Mouse (Mus musculus) limb, embryonic 10.5 days (tissue): ENCODE data around the gene Phospho1. TPM values are rescaled to one million over a fixed set of nuclear protein-coding genes. Genes with fewer than 3 reads are reported as not detected.
A peak's percentile ranks its signal among the peaks of the same experiment; 100 is the strongest.

ENCODE experiments used
- DNase-seq: peaks from one replicate; pipeline ENCODE4 v3.0.0-alpha.2; 2017; ENCODE audit warnings: low spot score
- H3K27ac ChIP-seq: fragments of 300-500 bp; sonication (generic); 2 replicates; pipeline ENCODE4 v1.5.1; 2016; ENCODE audit warnings: mild to moderate bottlenecking
- H3K27me3 ChIP-seq: fragments of 300-500 bp; sonication (generic); 2 replicates; pipeline ENCODE4 v1.6.1; 2016; ENCODE audit warnings: low read depth, mild to moderate bottlenecking; ENCODE audit not compliant: poor library complexity, severe bottlenecking
- H3K36me3 ChIP-seq: fragments of 300-500 bp; sonication (generic); 2 replicates; pipeline ENCODE4 v1.6.1; 2016; ENCODE audit warnings: mild to moderate bottlenecking, moderate library complexity
- H3K4me1 ChIP-seq: fragments of 300-500 bp; sonication (generic); 2 replicates; pipeline ENCODE4 v1.6.1; 2016
- H3K4me3 ChIP-seq: fragments of 300-500 bp; sonication (generic); 2 replicates; pipeline ENCODE4 v1.5.1; 2016; ENCODE audit warnings: mild to moderate bottlenecking, moderate library complexity
- H3K9me3 ChIP-seq: fragments of 300-500 bp; sonication (generic); replicated peaks from 2 replicates; pipeline ENCODE4 v1.6.1; 2016; ENCODE audit warnings: mild to moderate bottlenecking
- WGBS: fragments of 180-500 bp; shearing (Covaris S2); methylation state at CpG from one replicate; pipeline ENCODE4 v1.1.7; 2016; 5-methylcytosine and 5-hydroxymethylcytosine counted together
- polyA plus RNA-seq: library from polyadenylated mRNA; unstranded; fragments of >200 nt; fragmentation: Nextera tagmentation; extraction: Ambion mirVana; gene quantifications from 2 replicates; pipeline ENCODE4 v1.2.1, GENCODE M21; 2016

Phospho1 gene
- not detected in 2 replicates for polyA plus RNA-seq

GRCm38 (mm10) chr11:95824071-95824876 lies at the start of gene Phospho1:
Gene Phospho1 (plus strand): TSS chr11:95824499.
- Histone ChIP-seq H3K27ac (peak within 1 kb of the TSS; percentile 83), H3K27me3 (peaks cover 81% of the 10 kb centered on the region), H3K36me3 (no peaks in the 10 kb centered on the region), H3K4me3 (peak within 1 kb of the TSS; percentile 72), H3K4me1 (peaks cover 23% of the 10 kb centered on the region), H3K9me3 (no peaks in the 10 kb centered on the region)
- under 1% methylated on average over 76 of the region's 78 CpGs for WGBS
- peak; percentile 95 for DNase-seq

- Histone ChIP-seq H3K27ac (no peak overlapping the region), H3K4me1 (no peaks in the 10 kb centered on the region), H3K27me3 (no peaks in the 10 kb centered on the region), H3K36me3 (peaks cover 17% of the 10 kb centered on the region), H3K9me3 (no peaks in the 10 kb centered on the region), H3K4me3 (no peak overlapping the region)
- WGBS, result 79% methylated on average over 17 of the region's 17 CpGs
- DNase-seq, result no peak
Observed at GRCm38 (mm10) chr11:95777323-95778297, 46.7 kb upstream of the Phospho1 start.

GRCm38 (mm10) chr11:95778831-95779251 lies 45.5 kb upstream of the Phospho1 start:
- WGBS, result 84% methylated on average over 4 of the region's 4 CpGs
- Histone ChIP-seq H3K36me3 (peaks cover 10% of the 10 kb centered on the region), H3K4me3 (no peak overlapping the region), H3K27me3 (no peaks in the 10 kb centered on the region), H3K4me1 (no peaks in the 10 kb centered on the region), H3K9me3 (no peaks in the 10 kb centered on the region), H3K27ac (no peak overlapping the region)
- DNase-seq, result no peak

DNA sequence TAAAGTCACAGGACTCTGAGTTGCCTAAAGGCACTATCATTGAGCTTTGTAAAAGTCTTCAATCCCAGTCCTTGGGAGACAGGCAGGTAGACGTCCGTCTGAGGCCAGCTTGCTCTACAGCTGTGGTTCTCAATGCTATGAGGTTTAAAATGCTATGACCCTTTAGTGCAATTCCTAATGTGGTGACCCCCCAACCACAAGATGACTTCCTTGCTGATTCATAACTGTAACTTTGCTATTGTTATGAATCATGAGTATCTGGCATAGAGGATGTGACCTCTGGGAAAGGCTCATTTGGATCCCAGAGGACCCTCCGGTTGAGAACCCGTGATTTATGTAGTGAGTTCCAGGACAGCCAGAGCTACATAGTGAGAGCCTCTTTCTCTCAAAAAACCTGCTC lies 44.9 kb upstream of the Phospho1 start:
- Histone ChIP-seq H3K4me1 (no peaks in the 10 kb centered on the region), H3K9me3 (no peaks in the 10 kb centered on the region), H3K27me3 (no peaks in the 10 kb centered on the region), H3K27ac (no peak overlapping the region), H3K4me3 (no peak overlapping the region), H3K36me3 (peaks cover 9% of the 10 kb centered on the region; the same call in 1 of the 2 replicates)
- DNase-seq, result no peak
- 90% methylated on average over 4 of the region's 4 CpGs for WGBS

GRCm38 (mm10) chr11:95780480-95780879 lies 43.8 kb upstream of the Phospho1 start:
- Histone ChIP-seq H3K27ac (no peak overlapping the region), H3K4me3 (no peak overlapping the region), H3K9me3 (no peaks in the 10 kb centered on the region), H3K27me3 (no peaks in the 10 kb centered on the region), H3K4me1 (no peaks in the 10 kb centered on the region), H3K36me3 (peaks cover 7% of the 10 kb centered on the region; the same call in 1 of the 2 replicates)
- DNase-seq, result no peak
- WGBS, result 93% methylated on average over 8 of the region's 8 CpGs

GRCm38 (mm10) chr11:95781557-95781956 lies 42.7 kb upstream of the Phospho1 start:
- Histone ChIP-seq H3K4me3 (no peak overlapping the region), H3K27ac (no peak overlapping the region)
- WGBS, result 84% methylated on average over 11 of the region's 11 CpGs

GRCm38 (mm10) chr11:95783457-95783856 lies 40.8 kb upstream of the Phospho1 start:
- H3K4me1 ChIP-seq, result no peaks in the 10 kb centered on the region; the same call in 1 of the 2 replicates
- no peaks in the 10 kb centered on the region for H3K9me3 ChIP-seq
- DNase-seq, result no peak
- no peak overlapping the region for H3K27ac ChIP-seq
- no peaks in the 10 kb centered on the region for H3K36me3 ChIP-seq
- 84% methylated on average over 4 of the region's 4 CpGs for WGBS
- H3K27me3 ChIP-seq, result no peaks in the 10 kb centered on the region
- no peak overlapping the region for H3K4me3 ChIP-seq

More at GRCm38 (mm10) chr11:95781557-95781956, 42.7 kb upstream of the Phospho1 start:
- Histone ChIP-seq H3K36me3 (0 out of 2 replicates have a peak, but pooled peaks cover 2% of the 10 kb centered on the region), H3K27me3 (no peaks in the 10 kb centered on the region), H3K4me1 (no peaks in the 10 kb centered on the region; the same call in 1 of the 2 replicates), H3K9me3 (no peaks in the 10 kb centered on the region)
- no peak for DNase-seq

DNA sequence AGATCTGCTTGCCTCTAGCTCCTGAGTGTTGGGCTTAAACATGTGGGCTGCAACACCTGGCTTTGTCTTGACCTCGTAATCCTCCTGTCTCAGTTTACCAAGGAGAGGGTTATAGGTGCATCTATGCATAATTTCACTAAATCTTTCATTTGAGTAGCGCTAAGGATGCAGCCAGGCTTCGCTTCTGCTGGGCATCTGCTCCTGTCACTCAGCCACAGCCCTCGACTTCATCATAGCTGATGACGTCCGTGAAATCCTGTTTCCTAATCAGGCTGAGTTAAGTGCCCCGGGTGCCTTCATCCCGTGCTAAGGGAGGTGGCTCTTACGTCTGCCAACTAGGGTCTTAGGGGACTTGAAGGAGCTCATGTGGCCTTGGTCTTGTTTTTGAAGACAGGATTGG lies 40.3 kb upstream of the Phospho1 start:
- H3K9me3 ChIP-seq, result no peaks in the 10 kb centered on the region
- no peaks in the 10 kb centered on the region; the same call in 1 of the 2 replicates for H3K4me1 ChIP-seq
- no peak for DNase-seq
- no peak overlapping the region for H3K27ac ChIP-seq
- H3K36me3 ChIP-seq, result no peaks in the 10 kb centered on the region
- WGBS, result 85% methylated on average over 9 of the region's 9 CpGs
- no peak overlapping the region for H3K4me3 ChIP-seq
- no peaks in the 10 kb centered on the region for H3K27me3 ChIP-seq

DNA sequence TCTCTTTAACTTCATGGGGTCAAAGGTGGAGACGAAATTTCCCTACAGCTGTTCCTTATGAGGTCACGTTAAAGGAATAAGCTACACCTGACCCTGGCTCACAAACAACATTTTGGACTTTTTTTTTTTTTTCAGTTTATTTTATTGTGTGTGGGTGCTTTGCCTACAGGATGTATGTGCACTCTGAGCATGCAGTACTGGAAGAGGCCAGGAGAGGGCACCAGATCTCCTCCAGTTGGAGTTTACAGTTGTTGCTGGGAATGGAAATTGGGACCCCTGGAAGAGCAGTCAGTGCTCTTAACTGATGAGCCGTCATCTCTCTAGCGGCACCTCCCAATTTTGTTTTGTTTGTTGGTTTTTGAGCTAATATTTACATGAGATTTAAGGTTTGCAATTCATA lies 38.6 kb upstream of the Phospho1 start:
- DNase-seq, result no peak
- H3K4me1 ChIP-seq, result no peaks in the 10 kb centered on the region; the same call in 1 of the 2 replicates
- H3K9me3 ChIP-seq, result no peaks in the 10 kb centered on the region
- no peak overlapping the region for H3K4me3 ChIP-seq
- 91% methylated on average over 4 of the region's 4 CpGs for WGBS
- H3K36me3 ChIP-seq, result no peaks in the 10 kb centered on the region
- no peak overlapping the region for H3K27ac ChIP-seq
- H3K27me3 ChIP-seq, result no peaks in the 10 kb centered on the region

DNA sequence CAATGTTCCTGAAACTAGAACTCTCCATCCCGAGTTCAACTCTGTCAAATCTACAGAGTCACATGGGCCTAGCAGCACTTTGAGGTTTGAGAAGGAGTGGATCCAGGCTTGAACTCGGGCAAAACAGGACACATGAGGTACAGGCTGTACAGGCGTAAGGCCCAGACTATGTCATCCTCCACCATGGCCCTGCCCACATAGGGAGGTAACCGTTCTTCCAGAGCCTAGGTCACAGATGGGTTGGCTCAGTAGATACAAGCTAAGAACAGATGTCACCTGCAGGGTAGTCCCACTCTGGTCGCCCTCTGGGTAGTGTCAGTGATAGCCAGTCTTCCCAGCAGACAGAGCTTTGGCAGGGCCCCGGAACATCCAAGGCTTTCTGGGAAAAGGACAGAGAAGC lies 37.8 kb upstream of the Phospho1 start:
- 92% methylated on average over 6 of the region's 6 CpGs for WGBS
- H3K9me3 ChIP-seq, result no peaks in the 10 kb centered on the region
- no peak overlapping the region for H3K27ac ChIP-seq
- DNase-seq, result no peak
- no peaks in the 10 kb centered on the region for H3K27me3 ChIP-seq
- no peaks in the 10 kb centered on the region; the same call in 1 of the 2 replicates for H3K4me1 ChIP-seq
- H3K36me3 ChIP-seq, result no peaks in the 10 kb centered on the region
- H3K4me3 ChIP-seq, result no peak overlapping the region

DNA sequence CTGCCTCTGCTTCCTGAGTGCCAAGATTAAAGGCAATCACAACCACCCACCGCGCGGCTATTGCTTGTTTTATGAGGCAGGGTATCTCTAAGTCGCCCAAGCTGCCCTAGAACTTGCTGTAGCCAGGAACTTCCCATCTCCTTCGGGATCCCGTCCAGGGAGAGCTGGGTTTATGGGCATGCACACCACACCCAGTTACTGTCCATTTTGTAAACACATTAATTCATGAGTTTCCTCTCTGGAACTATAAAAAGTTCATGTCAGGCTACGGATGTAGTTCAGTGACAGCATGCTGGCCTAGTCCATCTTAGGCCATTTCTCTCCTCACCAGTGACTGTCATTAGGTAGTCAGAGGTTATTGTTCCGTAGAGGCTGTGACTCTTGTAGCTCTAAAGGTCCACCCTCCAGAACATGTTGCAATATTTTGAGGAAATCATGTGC lies 34.8 kb upstream of the Phospho1 start:
- H3K9me3 ChIP-seq, result no peaks in the 10 kb centered on the region
- 84% methylated on average over 8 of the region's 8 CpGs for WGBS
- no peaks in the 10 kb centered on the region; the same call in 1 of the 2 replicates for H3K4me1 ChIP-seq
- no peak for DNase-seq
- H3K27me3 ChIP-seq, result 0 out of 2 replicates have a peak, but pooled peaks cover 4% of the 10 kb centered on the region
- H3K4me3 ChIP-seq, result no peak overlapping the region
- no peak overlapping the region for H3K27ac ChIP-seq
- H3K36me3 ChIP-seq, result no peaks in the 10 kb centered on the region

DNA sequence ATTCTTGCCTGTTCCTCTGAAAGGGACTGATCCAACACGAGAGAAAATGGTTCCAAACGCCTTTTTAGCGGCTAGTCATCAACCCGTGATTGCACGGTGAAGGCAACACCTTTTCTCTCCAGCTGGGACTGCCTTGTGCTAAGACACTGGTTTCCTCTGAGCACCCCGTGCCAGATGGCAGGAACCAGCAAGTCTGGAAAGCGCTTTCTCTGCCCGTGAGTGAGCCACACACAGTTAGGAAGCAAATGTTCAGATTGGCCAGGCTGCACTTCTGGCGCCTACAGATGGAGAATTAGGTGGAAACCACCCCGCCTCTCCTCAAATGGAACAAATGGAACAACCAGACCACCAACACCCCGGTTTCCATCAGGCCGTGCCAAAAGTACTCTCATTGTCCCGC lies 32.5 kb upstream of the Phospho1 start:
- H3K9me3 ChIP-seq, result no peaks in the 10 kb centered on the region
- no peak overlapping the region for H3K27ac ChIP-seq

More for the DNA sequence above, 32.5 kb upstream of the Phospho1 start:
- Histone ChIP-seq H3K4me1 (peaks cover 8% of the 10 kb centered on the region), H3K36me3 (no peaks in the 10 kb centered on the region), H3K27me3 (peaks cover 22% of the 10 kb centered on the region), H3K4me3 (no peak overlapping the region)
- no peak for DNase-seq
- 81% methylated on average over 13 of the region's 13 CpGs for WGBS
